Mouse (Mus musculus) bone marrow, adult 2 months (tissue): ENCODE measurements around the gene Pald1.

Source experiments
- CTCF ChIP-seq: fragments of 200-500 bp; IDR thresholded peaks from 2 replicates; pipeline ENCODE4 v1.5.1; 2011; ENCODE audit warnings: low read length, control low read depth; ENCODE audit not compliant: control insufficient read depth, insufficient read depth
- POLR2A ChIP-seq: fragments of 200-500 bp; IDR thresholded peaks from 2 replicates; pipeline ENCODE4 v1.6.1; 2011; ENCODE audit warnings: low read depth, mild to moderate bottlenecking, control low read depth, low read length, borderline replicate concordance; ENCODE audit not compliant: control insufficient read depth

DNA sequence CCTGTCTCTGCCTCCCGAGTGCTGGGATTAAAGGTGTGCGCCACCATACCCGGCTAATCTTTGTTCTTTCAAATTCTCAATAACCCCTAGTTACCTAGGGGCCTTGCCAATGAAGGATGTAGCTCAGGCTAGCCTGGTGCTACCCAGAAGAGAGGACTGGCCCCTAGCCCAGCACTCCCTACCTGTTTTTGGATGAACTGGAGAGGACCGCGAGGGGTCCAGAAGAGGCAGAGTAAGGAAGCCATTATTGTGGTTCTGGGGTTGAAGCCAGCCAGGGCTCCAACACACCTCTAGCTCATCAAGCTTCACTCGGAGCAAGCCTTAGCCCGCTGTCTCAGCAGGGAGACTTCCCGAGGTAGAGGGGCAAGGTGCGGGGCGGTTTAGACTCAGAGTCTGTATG, 34.3 kb upstream of the Pald1 start, which contains the start of gene Nodal:
- no peak for TF ChIP-seq CTCF
- no peak for TF ChIP-seq POLR2A
